In genomic region chr2:167375135-167375534, GRCm38 (mm10) we compare ENCODE assay signal across 15 mouse cellular contexts. TPM values are rescaled to one million over a fixed set of nuclear protein-coding genes. Genes with fewer than 3 reads are reported as not detected.
A peak's percentile ranks its signal among the peaks of the same experiment; 100 is the strongest.
DNase-seq lines count a peak whose midpoint lies in the region.
"Had no signal": no experiment of that assay in that cellular context is flagged by ENCODE, and none has a peak within 500 bp of the region (broad histone marks: within the 10 kb centered on the region; RNA-seq: fewer than 3 reads in every experiment).

No protein-coding gene starts in this region.

- H3K9me3 ChIP-seq in megakaryocyte, embryonic 14.5 days: no peaks in the 10 kb centered on the region
- no peaks in the 10 kb centered on the region for H3K9me3 ChIP-seq in embryonic facial prominence, embryonic 10.5 days
- H3K9me3 ChIP-seq: embryonic facial prominence, embryonic 15.5 days; forebrain, embryonic 13.5 days; heart, embryonic 15.5 days had no signal

- H3K27me3 ChIP-seq in megakaryocyte, embryonic 14.5 days (replicated peaks): peaks cover 85% of the 10 kb centered on the region
- H3K27me3 ChIP-seq in embryonic facial prominence, embryonic 10.5 days (replicated peaks; ENCODE audit: low read depth, poor library complexity, severe bottlenecking): no peaks in the 10 kb centered on the region
- H3K27me3 ChIP-seq: embryonic facial prominence, embryonic 15.5 days; forebrain, embryonic 13.5 days; heart, embryonic 15.5 days had no signal

- H3K4me3 ChIP-seq in megakaryocyte, embryonic 14.5 days (replicated peaks): peak overlapping the region; percentile 74
- no peak overlapping the region for H3K4me3 ChIP-seq in embryonic facial prominence, embryonic 10.5 days
- H3K4me3 ChIP-seq: embryonic facial prominence, embryonic 15.5 days; forebrain, embryonic 13.5 days; heart, embryonic 15.5 days; myocyte had no signal

- peaks cover 5% of the 10 kb centered on the region for H3K4me1 ChIP-seq in megakaryocyte, embryonic 14.5 days
- H3K4me1 ChIP-seq in embryonic facial prominence, embryonic 10.5 days: peaks cover 20% of the 10 kb centered on the region
- H3K4me1 ChIP-seq: embryonic facial prominence, embryonic 15.5 days had no signal

- H3K27ac ChIP-seq in embryonic facial prominence, embryonic 10.5 days (replicated peaks): no peak overlapping the region
- H3K27ac ChIP-seq: forebrain, embryonic 13.5 days; kidney, postnatal 0 days had no signal

- peak; percentile 36 for DNase-seq in heart, adult 8-10 months (ENCODE audit: low spot score)
- no peak for DNase-seq in heart, postnatal 4 days
- DNase-seq in spleen, adult 12 weeks (ENCODE audit: low spot score): peak; percentile 19
- DNase-seq in spleen, postnatal 14 days (ENCODE audit: low spot score in 2 of 2): no peak
- no peak for DNase-seq in neural tube, embryonic 10.5 days (ENCODE audit: extremely low spot score, low spot score)
- no peak for DNase-seq in embryonic facial prominence, embryonic 10.5 days (ENCODE audit: low spot score)
- DNase-seq in adrenal gland, postnatal 4 days (ENCODE audit: low spot score in 2 of 2): no peak
- DNase-seq: gastrocnemius, postnatal 14 days; thymus, adult 2 months had no signal

- no peaks in the 10 kb centered on the region for H3K36me3 ChIP-seq in megakaryocyte, embryonic 14.5 days (replicated peaks; ENCODE audit: low read length)
- no peaks in the 10 kb centered on the region for H3K36me3 ChIP-seq in embryonic facial prominence, embryonic 10.5 days (replicated peaks)
- H3K36me3 ChIP-seq: embryonic facial prominence, embryonic 15.5 days; heart, embryonic 15.5 days had no signal

- WGBS in embryonic facial prominence, embryonic 10.5 days: 80% methylated on average over 9 of the region's 9 CpGs

RNA-seq across cellular contexts. Expression of gene B4galt5, which starts 26.2 kb away (rescaled TPM):
- total RNA-seq in heart, adult 8-10 months (2022): 10 to 100 TPM in 3 of 4 experiments, 1 to 10 TPM in 1; 8.9 to 12.8 (median 11.6) TPM
- 10 to 100 TPM; 30.3 to 33.9 TPM for total RNA-seq in heart, postnatal 4 days (2021)
- polyA plus RNA-seq in megakaryocyte, embryonic 14.5 days (2012; ENCODE audit: insufficient read depth, low replicate concordance): 3.7 and 4.1 TPM in 2 replicates
- 7.3 and 8.7 TPM in 2 replicates for polyA plus RNA-seq in embryonic facial prominence, embryonic 10.5 days (2016; fragmentation: Nextera tagmentation; extraction: Ambion mirVana)
- 100 to 1,000 TPM in 1 of 2 experiments, 10 to 100 TPM in 1; 86.1 to 102 TPM for total RNA-seq in adrenal gland, postnatal 4 days (2021)

RNA-seq across cellular contexts. Expression of gene Slc9a8, which starts 46.4 kb away (rescaled TPM):
- total RNA-seq in heart, adult 8-10 months (2022): 10 to 100 TPM; 24.6 to 30.5 (median 25.6) TPM
- 10 to 100 TPM; 29.4 to 30.5 TPM for total RNA-seq in heart, postnatal 4 days (2021)
- 3.4 and 4.4 TPM in 2 replicates for polyA plus RNA-seq in megakaryocyte, embryonic 14.5 days (2012; ENCODE audit: insufficient read depth, low replicate concordance)
- polyA plus RNA-seq in embryonic facial prominence, embryonic 10.5 days (2016; fragmentation: Nextera tagmentation; extraction: Ambion mirVana): 24.3 and 25.9 TPM in 2 replicates
- 10 to 100 TPM; 60.0 to 63.9 TPM for total RNA-seq in adrenal gland, postnatal 4 days (2021)

Comparison
In these comparisons a context has a peak if more than half of its experiments do, and no peak if none do; other contexts are left out.
1. DNase-seq: peak in heart, adult 8-10 months (single experiment) and spleen, adult 12 weeks (single experiment); none in heart, postnatal 4 days (single experiment), spleen, postnatal 14 days (0 of 2), neural tube, embryonic 10.5 days (single experiment), embryonic facial prominence, embryonic 10.5 days (single experiment) and adrenal gland, postnatal 4 days (0 of 2).